Mouse (Mus musculus) E14TG2a.4 (cell line): Measurements from ENCODE around the gene Gabbr2.

Source experiments
- CTCF ChIP-seq: conservative IDR thresholded peaks from 2 replicates; pipeline ENCODE4 v1.5.1; 2014; ENCODE audit warnings: low read length
- POU5F1 ChIP-seq: IDR thresholded peaks from 2 replicates; pipeline ENCODE4 v1.6.1; 2014; ENCODE audit warnings: low read length, borderline replicate concordance

- TF ChIP-seq CTCF (no peak), POU5F1 (no peak)
These were observed 377.0 kb downstream of the Gabbr2 start for GRCm38 (mm10) chr4:46614641-46615040.
